Mouse (Mus musculus) intestine, embryonic 16.5 days (tissue): ENCODE data around the gene Mylk. TPM values are rescaled to one million over a fixed set of nuclear protein-coding genes. Genes with fewer than 3 reads are reported as not detected.

Source experiments
- ATAC-seq: fragments of 200-750 bp; cut with Nextera tagmentation; 2 replicates; pipeline ENCODE4 v1.8.0; 2017; ENCODE audit warnings: moderate TSS enrichment, moderate library complexity
- H3K27ac ChIP-seq: fragments of 300-500 bp; sonication (generic); 2 replicates; pipeline ENCODE4 v1.5.1; 2014; ENCODE audit warnings: mild to moderate bottlenecking, low read length
- H3K27me3 ChIP-seq: fragments of 300-500 bp; sonication (generic); replicated peaks from 2 replicates; pipeline ENCODE4 v1.6.1; 2014; ENCODE audit warnings: low read length, control low read depth, mixed read lengths; ENCODE audit not compliant: control insufficient read depth, insufficient read depth
- H3K36me3 ChIP-seq: fragments of 300-500 bp; sonication (generic); 2 replicates; pipeline ENCODE4 v1.6.1; 2014; ENCODE audit warnings: low read length, control low read depth; ENCODE audit not compliant: control insufficient read depth, insufficient read depth
- H3K4me1 ChIP-seq: fragments of 300-500 bp; sonication (generic); 2 replicates; pipeline ENCODE4 v1.6.1; 2014; ENCODE audit warnings: low read length, control low read depth, mixed read lengths; ENCODE audit not compliant: control insufficient read depth, insufficient read depth
- H3K4me2 ChIP-seq: fragments of 300-500 bp; sonication (generic); 2 replicates; pipeline ENCODE4 v1.6.1; 2014; ENCODE audit warnings: low read depth, low read length, control low read depth
- H3K4me3 ChIP-seq: fragments of 300-500 bp; sonication (generic); 2 replicates; pipeline ENCODE4 v1.5.1; 2014; ENCODE audit warnings: mild to moderate bottlenecking, low read length
- H3K9ac ChIP-seq: fragments of 300-500 bp; sonication (generic); 2 replicates; pipeline ENCODE4 v1.6.1; 2014; ENCODE audit warnings: low read depth, low read length
- H3K9me3 ChIP-seq: fragments of 300-500 bp; sonication (generic); 2 replicates; pipeline ENCODE4 v1.6.1; 2016; ENCODE audit warnings: low read length, control low read depth; ENCODE audit not compliant: control insufficient read depth
- WGBS: fragments of 180-500 bp; shearing (Covaris S2); extraction: QIAGEN DNeasy Blood & Tissue Kit; methylation state at CpG from one replicate; pipeline ENCODE4 v1.1.7; 2014; 5-methylcytosine and 5-hydroxymethylcytosine counted together
- polyA plus RNA-seq: library from polyadenylated mRNA; unstranded; fragments of >200 nt; fragmentation: Nextera tagmentation; extraction: Ambion mirVana; gene quantifications from 2 replicates; pipeline ENCODE4 v1.2.1, GENCODE M21; 2015

Gene Mylk
- polyA plus RNA-seq, 1 experiment from 2014 or later, result 397 TPM

DNA sequence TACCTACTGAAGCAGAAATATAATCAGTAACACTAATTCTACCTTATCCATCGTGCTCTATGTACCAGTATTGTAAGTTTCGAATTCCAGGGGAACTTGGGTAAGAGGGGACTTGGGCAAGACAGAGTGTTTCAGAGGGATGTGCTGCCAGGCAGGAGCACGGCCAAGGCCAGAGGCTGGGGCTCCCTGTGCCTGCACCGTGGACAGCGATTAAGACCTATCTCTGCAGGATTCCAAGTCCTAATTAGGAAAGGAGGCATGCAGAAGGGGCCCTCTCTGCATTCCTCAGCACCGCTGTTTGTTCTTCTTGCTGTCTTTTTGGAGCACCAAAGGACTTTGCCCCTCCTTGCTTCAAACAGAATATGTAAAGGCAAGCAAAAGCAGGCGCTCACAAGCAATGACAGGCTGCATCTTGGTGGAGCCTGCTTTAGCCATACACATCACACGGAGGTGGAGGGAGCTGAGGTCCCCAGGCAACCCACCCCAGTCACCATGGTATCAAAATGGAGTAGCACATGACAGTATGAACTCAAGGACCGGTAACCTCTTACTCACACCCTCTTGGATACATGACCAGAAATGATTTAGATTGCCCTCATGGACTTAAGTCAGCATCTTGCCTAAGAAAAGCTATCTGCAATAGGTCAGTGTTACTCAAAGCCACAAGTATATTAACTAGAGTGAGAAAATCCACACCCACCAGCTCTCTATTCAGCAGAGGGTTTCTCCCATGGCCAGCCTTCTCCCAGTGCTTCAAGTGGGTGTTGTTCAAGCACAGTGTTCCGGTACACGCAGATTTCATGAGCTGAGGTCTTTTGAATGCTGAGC is 239.4 kb downstream of the Mylk start:
- Histone ChIP-seq H3K4me2 (no peak overlapping the region), H3K4me1 (peaks cover 18% of the 10 kb centered on the region), H3K4me3 (no peak overlapping the region), H3K36me3 (no peaks in the 10 kb centered on the region; the same call in 1 of the 2 replicates), H3K9me3 (no peaks in the 10 kb centered on the region), H3K27me3 (no peaks in the 10 kb centered on the region), H3K27ac (peak overlapping the region; percentile 78), H3K9ac (no peak overlapping the region)
- WGBS, result 37% methylated on average over 11 of the region's 11 CpGs
- peak; percentile 51 for ATAC-seq

DNA sequence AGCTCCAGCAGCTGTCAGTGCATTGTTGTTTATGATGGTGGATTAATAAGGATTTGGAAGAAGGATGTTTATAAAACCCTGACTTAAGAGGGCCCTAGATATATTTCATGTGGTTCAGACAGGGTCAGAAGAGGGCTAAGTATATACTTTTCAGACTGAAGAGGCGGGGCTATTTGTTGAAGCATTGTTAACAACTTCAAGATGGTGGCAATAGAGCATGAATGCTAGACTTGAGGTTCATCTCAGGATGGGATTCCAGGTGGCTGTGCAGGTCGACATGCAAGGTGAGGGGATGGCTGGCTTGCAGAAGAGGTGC is 240.0 kb downstream of the Mylk start:
- Histone ChIP-seq H3K27me3 (no peaks in the 10 kb centered on the region), H3K36me3 (no peaks in the 10 kb centered on the region; the same call in 1 of the 2 replicates), H3K27ac (no peak overlapping the region), H3K4me3 (no peak overlapping the region), H3K9ac (no peak overlapping the region), H3K4me1 (peaks cover 18% of the 10 kb centered on the region), H3K4me2 (no peak overlapping the region), H3K9me3 (no peaks in the 10 kb centered on the region)
- WGBS, result 67% methylated on average over 2 of the region's 2 CpGs
- ATAC-seq, result peak; percentile 6; the same call in 1 of the 2 replicates

DNA sequence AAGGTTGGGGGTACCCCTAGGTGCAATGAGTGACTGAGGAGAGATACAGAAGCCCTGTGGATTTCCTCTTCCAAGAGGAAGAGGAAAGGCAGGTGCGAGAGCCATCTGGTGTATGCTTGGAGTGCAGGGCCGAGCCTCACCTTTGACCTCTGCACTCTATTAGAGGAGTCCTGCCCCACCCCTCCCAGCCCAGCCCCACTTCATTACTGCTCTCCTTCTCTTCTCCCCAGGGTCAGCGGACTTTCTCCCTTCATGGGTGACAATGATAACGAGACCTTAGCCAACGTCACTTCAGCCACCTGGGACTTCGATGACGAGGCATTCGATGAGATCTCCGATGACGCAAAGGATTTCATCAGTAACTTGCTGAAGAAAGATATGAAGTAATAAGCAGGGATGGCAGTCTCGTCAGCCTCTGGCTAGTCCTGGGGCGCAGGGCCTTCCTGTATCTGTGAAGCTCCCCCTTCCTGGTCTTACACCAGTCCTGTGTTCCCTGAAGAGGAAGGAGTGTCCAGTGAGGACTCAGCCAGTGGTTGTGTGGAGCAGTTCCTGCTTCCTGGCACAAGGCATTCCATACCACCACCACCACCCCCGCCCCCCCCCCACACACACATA is 241.3 kb downstream of the Mylk start:
- peaks cover 18% of the 10 kb centered on the region for H3K4me1 ChIP-seq

DNA sequence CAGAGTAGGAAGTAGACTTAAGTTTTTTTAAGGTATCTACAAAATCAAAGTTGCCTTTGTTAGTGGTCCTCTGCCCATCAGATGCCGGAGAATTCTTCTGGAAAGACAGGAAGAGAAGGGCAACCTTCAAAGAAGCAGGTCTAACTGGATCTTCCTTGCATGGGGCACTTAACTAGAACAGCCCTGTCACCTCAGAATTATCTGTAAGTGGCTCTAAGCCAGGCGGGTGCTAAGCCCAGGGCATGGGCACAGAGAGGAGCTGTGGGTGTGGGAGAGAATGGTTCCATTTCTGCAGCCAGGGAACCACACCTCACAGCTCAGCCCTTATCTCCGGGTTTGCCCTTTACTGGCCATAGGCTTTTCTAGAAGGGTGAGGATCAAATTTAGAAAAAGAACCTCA is 246.4 kb downstream of the Mylk start:
- WGBS, result 78% methylated on average over 3 of the region's 3 CpGs
- Histone ChIP-seq H3K27ac (no peak overlapping the region), H3K36me3 (no peaks in the 10 kb centered on the region; the same call in 1 of the 2 replicates), H3K9ac (no peak overlapping the region), H3K27me3 (no peaks in the 10 kb centered on the region), H3K4me3 (no peak overlapping the region), H3K4me1 (peaks cover 17% of the 10 kb centered on the region), H3K9me3 (no peaks in the 10 kb centered on the region), H3K4me2 (no peak overlapping the region)
- ATAC-seq, result no peak

More for the DNA sequence above, 241.3 kb downstream of the Mylk start:
- Histone ChIP-seq H3K4me3 (no peak overlapping the region), H3K36me3 (no peaks in the 10 kb centered on the region; the same call in 1 of the 2 replicates), H3K27ac (peak overlapping the region; percentile 10; the same call in 1 of the 2 replicates), H3K4me2 (no peak overlapping the region), H3K9ac (no peak overlapping the region), H3K9me3 (no peaks in the 10 kb centered on the region), H3K27me3 (no peaks in the 10 kb centered on the region)
- ATAC-seq, result peak; percentile 57
- WGBS, result 80% methylated on average over 13 of the region's 13 CpGs

DNA sequence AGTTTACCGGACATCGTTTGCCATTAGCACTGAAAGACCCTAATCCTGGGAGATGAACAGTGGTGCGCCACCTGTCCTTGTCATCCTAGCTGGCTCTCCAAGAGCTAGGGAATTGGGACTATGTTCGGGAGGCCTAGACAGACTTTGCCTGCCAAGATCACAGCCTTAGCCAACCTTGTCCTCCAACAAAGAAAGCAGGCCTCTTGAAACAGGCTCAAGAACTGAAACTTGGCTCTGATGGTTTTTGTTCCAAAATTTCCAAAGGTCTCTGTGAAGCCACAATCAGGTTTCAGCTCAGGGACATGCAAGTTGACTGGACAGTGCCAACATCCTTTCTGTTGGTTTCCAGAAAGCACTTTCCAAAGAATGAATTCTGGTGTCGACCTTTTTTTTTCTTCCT is 247.8 kb downstream of the Mylk start:
- H3K27ac ChIP-seq, result no peak overlapping the region
- WGBS, result 90% methylated on average over 5 of the region's 5 CpGs
- no peak overlapping the region for H3K4me3 ChIP-seq
- no peaks in the 10 kb centered on the region for H3K36me3 ChIP-seq
- H3K27me3 ChIP-seq, result no peaks in the 10 kb centered on the region
- no peaks in the 10 kb centered on the region for H3K9me3 ChIP-seq
- peaks cover 30% of the 10 kb centered on the region for H3K4me1 ChIP-seq
- ATAC-seq, result no peak
- no peak overlapping the region for H3K4me2 ChIP-seq
- no peak overlapping the region for H3K9ac ChIP-seq

DNA sequence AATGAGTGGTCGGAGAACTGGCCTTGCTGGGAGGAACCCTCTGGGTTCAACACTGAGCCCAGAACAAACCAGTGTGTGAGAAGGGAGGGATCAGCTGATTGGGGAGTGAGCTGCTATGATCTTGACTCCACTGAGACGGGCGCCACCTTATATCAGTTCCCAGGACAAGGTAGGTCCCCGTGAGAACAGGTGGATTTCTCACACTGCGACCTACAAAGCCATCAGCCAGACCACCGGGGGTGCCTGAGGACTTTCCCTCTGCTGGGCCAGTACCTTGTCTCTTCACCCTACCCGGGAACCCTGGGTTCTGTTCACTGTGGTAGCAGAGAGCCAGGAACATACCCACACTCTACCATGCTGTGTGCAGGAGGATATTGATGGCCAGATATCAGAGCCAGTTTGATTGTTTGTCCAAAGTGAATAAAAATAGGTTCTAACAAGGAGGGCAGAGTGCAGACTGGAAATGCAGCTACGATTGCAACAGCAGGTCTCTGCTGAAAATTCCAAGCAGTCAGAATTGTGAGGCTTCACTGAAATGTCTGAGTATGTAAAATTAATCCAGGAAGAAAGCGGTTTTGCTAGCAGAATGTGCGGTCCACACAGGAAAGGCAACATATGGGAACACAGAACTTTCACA is 248.8 kb downstream of the Mylk start:
- H3K36me3 ChIP-seq, result no peaks in the 10 kb centered on the region
- no peaks in the 10 kb centered on the region for H3K27me3 ChIP-seq
- no peak for ATAC-seq
- 78% methylated on average over 10 of the region's 10 CpGs for WGBS
- H3K9me3 ChIP-seq, result no peaks in the 10 kb centered on the region
- peaks cover 30% of the 10 kb centered on the region for H3K4me1 ChIP-seq
- no peak overlapping the region for H3K4me3 ChIP-seq
- H3K4me2 ChIP-seq, result no peak overlapping the region
- no peak overlapping the region for H3K9ac ChIP-seq
- H3K27ac ChIP-seq, result peak overlapping the region; percentile 81

DNA sequence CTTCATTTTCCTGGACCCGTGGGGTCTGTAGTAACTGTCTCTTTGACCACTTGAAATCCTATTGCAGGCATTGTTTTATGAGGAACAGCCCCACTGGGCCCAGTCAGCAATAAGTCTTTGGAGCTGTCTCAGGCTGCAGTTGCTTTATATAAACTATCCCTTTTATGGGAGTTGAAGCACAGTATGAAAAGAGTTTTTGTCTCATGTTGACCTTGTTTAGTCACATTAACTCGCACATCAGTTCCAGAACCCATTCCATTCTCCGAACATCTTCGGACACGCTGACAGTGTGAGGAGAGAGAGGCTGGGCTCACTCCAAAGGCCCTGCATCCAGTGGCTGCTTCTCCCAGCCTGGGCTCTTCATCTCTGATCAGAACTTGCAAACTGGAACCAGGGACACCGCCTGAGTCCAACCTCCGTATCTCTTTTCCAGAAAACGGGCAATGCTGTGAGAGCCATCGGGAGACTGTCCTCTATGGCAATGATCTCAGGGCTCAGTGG is 249.7 kb downstream of the Mylk start:
- H3K9me3 ChIP-seq, result no peaks in the 10 kb centered on the region
- H3K27ac ChIP-seq, result peak overlapping the region; percentile 81
- WGBS, result 50% methylated on average over 9 of the region's 9 CpGs
- H3K27me3 ChIP-seq, result no peaks in the 10 kb centered on the region
- H3K4me2 ChIP-seq, result no peak overlapping the region
- H3K4me1 ChIP-seq, result peaks cover 30% of the 10 kb centered on the region
- H3K36me3 ChIP-seq, result no peaks in the 10 kb centered on the region
- peak; percentile 62 for ATAC-seq
- H3K9ac ChIP-seq, result peak overlapping the region; percentile 34; the same call in 1 of the 2 replicates
- peak overlapping the region; percentile 14 for H3K4me3 ChIP-seq

DNA sequence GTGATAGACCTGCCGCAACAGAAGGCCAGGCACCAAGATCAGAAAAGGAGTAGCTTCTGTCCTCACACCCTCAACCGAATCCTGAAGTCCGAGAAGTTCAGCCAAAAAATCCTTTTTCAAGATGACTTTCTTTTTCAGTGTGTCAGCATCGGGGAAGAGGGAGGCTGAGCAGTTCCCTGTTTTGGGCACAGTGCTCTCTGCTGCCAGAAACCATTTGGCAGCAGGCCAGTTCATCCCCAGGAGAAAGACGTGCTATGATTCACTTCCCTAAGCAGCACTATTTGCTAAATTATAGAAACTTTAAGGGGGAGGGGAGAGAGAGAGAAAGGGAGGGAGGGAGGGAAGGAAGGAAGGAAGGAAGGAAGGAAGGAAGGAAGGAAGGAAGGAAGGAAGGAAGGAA is 251.1 kb downstream of the Mylk start:
- Histone ChIP-seq H3K9ac (peak overlapping the region; percentile 62), H3K27me3 (no peaks in the 10 kb centered on the region), H3K27ac (peak overlapping the region; percentile 86), H3K4me2 (peak overlapping the region; percentile 27; the same call in 1 of the 2 replicates), H3K4me3 (peak overlapping the region; percentile 44), H3K9me3 (no peaks in the 10 kb centered on the region), H3K4me1 (peaks cover 30% of the 10 kb centered on the region), H3K36me3 (no peaks in the 10 kb centered on the region)
- WGBS, result 38% methylated on average over 5 of the region's 5 CpGs
- no peak for ATAC-seq

DNA sequence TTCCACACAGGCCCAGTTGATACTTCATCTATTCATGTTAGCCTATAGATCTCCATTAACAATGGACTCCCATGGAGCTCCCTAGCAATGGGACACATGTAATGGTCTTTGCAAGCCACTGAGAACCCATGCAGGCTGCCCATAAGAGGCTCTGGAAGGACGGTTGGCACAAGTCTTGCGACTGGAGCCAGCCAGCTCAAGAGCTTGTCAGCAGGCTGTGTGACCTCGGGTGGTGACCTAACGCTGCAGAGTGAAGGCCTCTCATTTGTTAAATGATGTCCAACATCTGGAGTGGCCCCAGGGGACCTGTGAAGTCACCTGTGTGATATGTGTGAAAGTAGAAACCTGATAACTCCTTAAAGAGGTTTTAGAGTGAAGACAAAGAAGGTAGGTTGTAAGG is 252.0 kb downstream of the Mylk start:
- WGBS, result 73% methylated on average over 4 of the region's 4 CpGs
- Histone ChIP-seq H3K9ac (peak overlapping the region; percentile 44), H3K9me3 (no peaks in the 10 kb centered on the region), H3K27ac (peak overlapping the region; percentile 72), H3K4me3 (peak overlapping the region; percentile 40), H3K4me1 (peaks cover 30% of the 10 kb centered on the region), H3K27me3 (no peaks in the 10 kb centered on the region), H3K4me2 (peak overlapping the region; percentile 35), H3K36me3 (no peaks in the 10 kb centered on the region)
- 0 out of 2 replicates have a peak, but pooled peaks have one; percentile 4 for ATAC-seq
